Mouse (Mus musculus): ENCODE measurements at regions not wholly inside any gene's neighbourhood (a gene's known extent, or its start where the extent isn't known, plus 50 kb on each side); places are given as distances from the start of the nearest gene placed in this dataset.
A peak's percentile ranks its signal among the peaks of the same experiment; 100 is the strongest.

DNA sequence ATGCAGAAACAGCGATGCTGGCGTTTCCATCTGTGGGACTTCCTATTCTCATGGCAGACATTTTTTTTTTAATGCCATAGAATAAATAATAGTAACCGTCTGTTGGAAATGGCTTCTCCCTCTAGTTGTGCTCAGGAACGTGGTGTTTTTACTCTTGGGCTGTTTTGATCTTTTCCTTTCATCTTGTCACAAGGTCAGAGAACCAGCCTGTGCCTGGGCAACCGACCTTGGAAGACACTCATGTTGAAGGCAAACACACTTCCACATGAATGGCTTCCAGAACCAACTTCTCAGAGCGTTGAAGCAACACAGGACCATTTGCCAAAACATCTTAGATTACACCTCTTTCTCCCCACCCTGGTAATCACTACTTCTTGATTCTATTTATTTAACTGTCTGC, 137.9 kb upstream of the Mast4 start:
- no peak for TF ChIP-seq CHD1 (IDR thresholded peaks at IDR 0.05; ENCODE audit: low read depth, low read length)
- TF ChIP-seq POLR2A (IDR thresholded peaks at IDR 0.05; ENCODE audit: low read depth, low read length), result no peak
- TF ChIP-seq ELF1 (IDR thresholded peaks at IDR 0.05; ENCODE audit: low read depth, low read length), result no peak
- TF ChIP-seq SIN3A (IDR thresholded peaks at IDR 0.05; ENCODE audit: low read length), result no peak
- TF ChIP-seq HCFC1 (IDR thresholded peaks at IDR 0.05; ENCODE audit: low read depth, low read length), result no peak
- TF ChIP-seq MAFK (IDR thresholded peaks at IDR 0.05; ENCODE audit: insufficient replicate concordance, low read length), result no peak
- TF ChIP-seq POLR2AphosphoS2 (IDR thresholded peaks at IDR 0.05; ENCODE audit: low read depth, low read length), result no peak
- no peak for TF ChIP-seq KAT2A (IDR thresholded peaks at IDR 0.05; ENCODE audit: insufficient replicate concordance, low read length)
- TF ChIP-seq NRF1 (IDR thresholded peaks at IDR 0.05; ENCODE audit: low read depth, low read length), result no peak
- Histone ChIP-seq H3K9me3 (replicated peaks; ENCODE audit: low read length) (no peaks in the 10 kb centered on the region), H3K9ac (ENCODE audit: insufficient read depth, low read depth) (no peak overlapping the region), H3K27ac (ENCODE audit: insufficient read depth, low read depth) (no peak overlapping the region), H3K4me1 (ENCODE audit: control insufficient read depth in 1 of 2, insufficient read depth in 2 of 2) (peaks cover 0 to 25% of the 10 kb centered on the region in 2 experiments; a peak in 2 of 4 replicates), H3K4me2 (ENCODE audit: insufficient read depth, low read depth, poor library complexity, severe bottlenecking) (no peak overlapping the region), H3K36me3 (replicated peaks in 1 of 2; ENCODE audit: control insufficient read depth in 1 of 2, insufficient read depth in 1 of 2, low read length in 1 of 2) (no peaks in the 10 kb centered on the region), H3K27me3 (replicated peaks) (no peaks in the 10 kb centered on the region), H3K79me2 (replicated peaks; ENCODE audit: control insufficient read depth, extremely low read depth, insufficient read depth, poor library complexity, severe bottlenecking) (no peaks in the 10 kb centered on the region), H3K4me3 (replicated peaks in 1 of 3; ENCODE audit: low read depth in 2 of 3, low read length in 2 of 3, poor library complexity in 1 of 3) (no peak overlapping the region)
- dilution Hi-C loops (cut with MboI; ENCODE audit: extremely low pct_ligation_motif_present, extremely low pct_unique_long_range_greater_than_20kb, low sequenced_read_pairs), result no loop called here
- DNase-seq (ENCODE audit: extremely low read depth), result peak; percentile 11
- in situ Hi-C loops (cut with MboI; ENCODE audit: low pct_ligation_motif_present, low pct_unique_long_range_greater_than_20kb, low sequenced_read_pairs), result no loop called here

DNA sequence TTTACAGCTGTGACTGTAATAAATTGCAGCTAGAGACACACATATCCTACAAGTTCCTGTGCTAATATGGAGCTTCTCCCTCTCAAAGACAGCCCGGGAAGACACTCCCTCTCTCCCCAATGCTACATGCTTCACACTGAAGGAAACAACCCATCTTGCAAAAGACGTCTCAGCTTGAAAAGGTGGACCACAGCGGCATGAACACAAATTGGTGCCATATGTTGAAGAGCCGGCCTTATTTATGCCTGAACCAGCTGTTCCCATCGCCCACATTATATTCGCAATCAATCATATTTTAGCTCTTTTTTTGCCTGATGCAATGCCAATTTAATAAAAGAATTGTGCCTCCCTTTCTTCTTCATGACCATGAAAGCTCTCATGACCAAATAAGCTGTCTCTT, 135.8 kb upstream of the Mast4 start:
- in situ Hi-C loops (cut with MboI; ENCODE audit: low pct_ligation_motif_present, low pct_unique_long_range_greater_than_20kb, low sequenced_read_pairs), result no loop called here
- Histone ChIP-seq H3K9me3 (replicated peaks; ENCODE audit: low read length) (no peaks in the 10 kb centered on the region), H3K4me2 (ENCODE audit: insufficient read depth, low read depth, poor library complexity, severe bottlenecking) (no peak overlapping the region), H3K4me1 (ENCODE audit: control insufficient read depth in 1 of 2, insufficient read depth in 2 of 2) (peaks cover 0 to 25% of the 10 kb centered on the region in 2 experiments; a peak in 2 of 4 replicates), H3K4me3 (replicated peaks in 1 of 3; ENCODE audit: low read depth in 2 of 3, low read length in 2 of 3, poor library complexity in 1 of 3) (no peak overlapping the region), H3K79me2 (replicated peaks; ENCODE audit: control insufficient read depth, extremely low read depth, insufficient read depth, poor library complexity, severe bottlenecking) (no peaks in the 10 kb centered on the region), H3K27me3 (replicated peaks) (no peaks in the 10 kb centered on the region), H3K9ac (ENCODE audit: insufficient read depth, low read depth) (no peak overlapping the region), H3K36me3 (replicated peaks in 1 of 2; ENCODE audit: control insufficient read depth in 1 of 2, insufficient read depth in 1 of 2, low read length in 1 of 2) (no peaks in the 10 kb centered on the region), H3K27ac (ENCODE audit: insufficient read depth, low read depth) (no peak overlapping the region)
- DNase-seq (ENCODE audit: extremely low read depth), result no peak
- dilution Hi-C loops (cut with MboI; ENCODE audit: extremely low pct_ligation_motif_present, extremely low pct_unique_long_range_greater_than_20kb, low sequenced_read_pairs), result no loop called here
- TF ChIP-seq POLR2AphosphoS2 (IDR thresholded peaks at IDR 0.05; ENCODE audit: low read depth, low read length), result no peak
- TF ChIP-seq ZNF384 (IDR thresholded peaks at IDR 0.05; ENCODE audit: low read depth, low read length), result no peak
- TF ChIP-seq MYC (IDR thresholded peaks at IDR 0.05; ENCODE audit: low read depth, low read length), result no peak
- no peak for TF ChIP-seq UBTF (IDR thresholded peaks at IDR 0.05; ENCODE audit: low read depth, low read length)
- no peak for TF ChIP-seq HCFC1 (IDR thresholded peaks at IDR 0.05; ENCODE audit: low read depth, low read length)
- no peak for TF ChIP-seq USF2 (conservative IDR thresholded peaks at IDR 0.05; ENCODE audit: low read depth, low read length)
- TF ChIP-seq POLR2A (IDR thresholded peaks at IDR 0.05; ENCODE audit: low read depth, low read length), result no peak
- no peak for TF ChIP-seq KAT2A (IDR thresholded peaks at IDR 0.05; ENCODE audit: insufficient replicate concordance, low read length)
- no peak for TF ChIP-seq PAX5 (IDR thresholded peaks at IDR 0.05; ENCODE audit: low read length)
- TF ChIP-seq JUND (conservative IDR thresholded peaks at IDR 0.05; ENCODE audit: low read depth, low read length), result no peak
- no peak for TF ChIP-seq CHD1 (IDR thresholded peaks at IDR 0.05; ENCODE audit: low read depth, low read length)
- TF ChIP-seq BHLHE40 (IDR thresholded peaks at IDR 0.05; ENCODE audit: low read depth, low read length), result no peak
- no peak for TF ChIP-seq SMC3 (IDR thresholded peaks at IDR 0.05; ENCODE audit: low read depth, low read length)
- TF ChIP-seq ZMIZ1 (IDR thresholded peaks at IDR 0.05; ENCODE audit: low read depth, low read length), result no peak
- no peak for TF ChIP-seq ETS1 (conservative IDR thresholded peaks at IDR 0.05; ENCODE audit: low read depth, low read length)
- TF ChIP-seq MAZ (IDR thresholded peaks at IDR 0.05; ENCODE audit: low read depth, low read length), result no peak
- TF ChIP-seq TCF12 (IDR thresholded peaks at IDR 0.05; ENCODE audit: low read depth, low read length), result no peak
- TF ChIP-seq TBP (conservative IDR thresholded peaks at IDR 0.05; ENCODE audit: low read depth, low read length), result no peak
- no peak for TF ChIP-seq ZC3H11A (IDR thresholded peaks at IDR 0.05; ENCODE audit: low read depth, low read length)
